Mouse (Mus musculus) layer of hippocampus, postnatal 25 days (tissue): ENCODE results near the gene Fyn. TPM values are rescaled to one million over a fixed set of nuclear protein-coding genes. Genes with fewer than 3 reads are reported as not detected.

Source experiments
- DNase-seq, 2 experiments: peaks; one replicate each; pipeline ENCODE4 v3.0.0; 2022; ENCODE audit warnings: mixed read lengths in 2 of 2, low spot score in 1 of 2; ENCODE audit errors: extremely low spot score in 1 of 2
- total RNA-seq, 2 experiments: library from RNA; stranded (reverse); gene quantifications; 2 replicates each; pipeline ENCODE4 v1.2.3; 2021

The Fyn gene
- total RNA-seq, 2 experiments from 2014 or later = 166 to 174 TPM

GRCm38 (mm10) chr10:39592501-39592900 is 223.8 kb downstream of the Fyn start:
- DNase-seq = no peak

DNA sequence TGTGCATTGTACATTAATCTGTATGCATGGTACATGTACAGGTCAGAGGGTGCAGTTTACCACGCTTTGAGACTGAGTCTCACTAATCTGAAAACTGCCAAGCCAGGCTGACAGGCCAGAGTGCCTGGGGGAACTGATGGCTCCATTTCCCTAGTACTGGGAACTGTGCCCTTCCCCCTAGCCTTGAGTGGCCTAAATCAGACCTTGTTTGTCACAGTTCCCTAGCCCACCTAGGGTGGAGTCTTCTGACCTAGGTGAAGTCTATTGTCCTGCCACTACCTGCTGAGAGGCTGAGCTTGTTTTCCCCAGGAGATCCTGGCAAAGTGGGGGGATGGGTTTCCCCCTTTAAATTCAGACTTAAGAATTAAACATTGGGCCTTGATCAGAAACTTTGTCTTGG is 226.1 kb downstream of the Fyn start:
- DNase-seq = no peak

GRCm38 (mm10) chr10:39595862-39596261 is 227.2 kb downstream of the Fyn start:
- DNase-seq = no peak

DNA sequence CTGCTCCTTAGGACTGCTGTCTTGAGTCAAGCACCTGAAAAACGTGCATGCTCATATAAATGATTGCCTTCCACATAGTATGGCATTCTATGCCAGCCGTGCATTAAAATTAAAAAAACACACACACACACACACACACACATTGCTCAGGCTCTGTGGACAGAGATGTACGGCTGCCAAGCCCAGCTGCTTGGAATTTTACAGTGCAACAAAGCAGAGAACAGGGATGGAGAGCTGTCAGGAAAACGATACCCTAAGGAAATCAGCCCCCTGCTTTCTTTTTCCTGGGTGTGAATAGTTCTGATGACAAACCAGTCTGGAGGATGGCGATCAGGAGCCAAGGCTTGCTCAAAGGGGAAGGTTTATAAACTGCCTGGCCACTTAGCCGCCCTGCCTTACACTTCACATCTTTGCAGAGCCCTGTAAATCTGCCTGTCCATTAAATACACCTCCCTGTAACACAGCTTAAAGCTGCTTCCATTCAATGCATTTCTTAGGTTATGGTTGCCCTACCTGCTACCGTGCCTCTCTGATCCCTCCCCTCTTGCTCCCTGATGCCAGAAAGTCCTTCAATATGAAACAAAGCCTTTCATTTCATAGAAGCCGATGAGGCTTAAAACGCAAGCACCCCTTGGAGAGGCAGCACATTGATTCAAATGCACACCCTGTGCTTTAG is 228.6 kb downstream of the Fyn start:
- no peak for DNase-seq

- DNase-seq = no peak
Observed at GRCm38 (mm10) chr10:39597792-39598183, 229.1 kb downstream of the Fyn start.

DNA sequence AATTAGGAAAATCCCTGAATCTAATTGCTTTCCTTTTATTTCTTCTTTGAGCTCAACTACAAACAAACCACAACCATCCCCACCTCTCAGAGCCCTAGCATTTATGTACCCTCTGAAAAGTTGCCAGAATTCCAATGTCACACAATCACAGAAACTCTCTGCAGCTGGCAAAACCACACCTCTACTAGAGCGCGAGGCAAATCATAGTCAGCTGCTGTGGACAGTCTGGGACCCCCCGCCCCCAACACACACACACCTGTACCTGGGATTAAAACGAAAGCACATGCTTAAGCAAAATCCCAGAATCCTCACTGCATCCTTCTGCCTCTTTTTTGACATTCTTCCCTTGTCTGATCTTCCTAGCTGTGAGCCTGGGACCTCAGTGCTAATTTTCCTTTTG is 230.9 kb downstream of the Fyn start:
- DNase-seq = no peak

DNA sequence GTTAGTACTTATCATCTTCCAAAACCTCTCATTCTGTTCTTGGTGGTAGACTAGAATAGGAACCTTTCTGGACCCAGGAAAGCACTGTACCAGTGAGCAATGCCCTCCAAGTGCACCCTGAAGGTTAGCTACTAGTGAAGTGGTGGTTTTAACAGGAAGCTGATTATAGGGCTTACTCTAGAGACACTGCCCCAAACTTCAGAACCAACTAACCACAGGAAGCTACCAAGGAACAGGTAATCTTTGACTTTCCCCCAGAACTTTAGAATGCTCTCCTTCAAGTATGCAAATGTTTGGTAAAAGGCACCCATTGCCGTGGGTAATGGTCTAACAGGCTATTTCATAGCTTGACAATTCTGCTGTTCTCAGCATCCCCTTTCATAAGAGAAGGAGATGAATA is 231.5 kb downstream of the Fyn start:
- no peak for DNase-seq

DNA sequence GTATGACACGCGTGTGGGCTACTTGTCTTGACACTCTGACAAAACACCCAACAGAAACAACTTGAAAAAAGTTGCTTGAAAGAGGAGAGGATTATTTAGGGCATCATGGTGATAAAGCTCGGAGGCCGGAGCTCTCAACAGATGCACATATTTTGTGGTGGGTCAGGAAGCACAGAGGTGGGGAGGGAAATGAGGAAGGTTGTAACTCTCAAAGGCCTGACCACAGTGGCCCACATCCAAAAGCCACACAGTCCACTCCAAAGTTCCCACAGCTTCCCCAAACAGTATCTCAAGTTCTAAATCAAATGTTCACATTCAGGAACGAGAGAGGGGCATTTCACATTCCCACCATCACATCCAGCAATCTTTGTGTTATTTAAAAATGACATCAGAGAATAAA is 232.4 kb downstream of the Fyn start:
- no peak for DNase-seq

- DNase-seq = no peak
Observed at GRCm38 (mm10) chr10:39606434-39606833, 237.8 kb downstream of the Fyn start.

DNA sequence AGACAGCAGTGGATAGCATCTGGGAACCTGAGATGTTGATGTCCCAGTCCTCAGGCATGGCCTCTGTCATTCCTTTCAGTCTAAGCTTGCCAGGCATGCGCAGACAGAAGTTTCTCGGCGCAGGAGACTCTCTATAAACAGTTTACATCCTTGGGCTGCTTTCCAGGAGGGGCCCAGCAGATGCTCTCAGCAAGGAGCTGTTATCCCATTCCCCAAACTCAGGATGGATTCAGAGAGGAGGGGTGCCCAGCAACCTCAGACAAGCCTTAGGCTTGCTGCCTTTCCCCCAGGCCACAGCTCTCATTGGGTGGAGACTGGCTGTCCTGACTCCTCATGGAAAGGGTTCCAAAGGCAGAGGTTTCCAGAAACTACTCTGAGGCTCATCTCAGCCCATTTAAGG is 242.6 kb downstream of the Fyn start:
- DNase-seq = no peak

DNA sequence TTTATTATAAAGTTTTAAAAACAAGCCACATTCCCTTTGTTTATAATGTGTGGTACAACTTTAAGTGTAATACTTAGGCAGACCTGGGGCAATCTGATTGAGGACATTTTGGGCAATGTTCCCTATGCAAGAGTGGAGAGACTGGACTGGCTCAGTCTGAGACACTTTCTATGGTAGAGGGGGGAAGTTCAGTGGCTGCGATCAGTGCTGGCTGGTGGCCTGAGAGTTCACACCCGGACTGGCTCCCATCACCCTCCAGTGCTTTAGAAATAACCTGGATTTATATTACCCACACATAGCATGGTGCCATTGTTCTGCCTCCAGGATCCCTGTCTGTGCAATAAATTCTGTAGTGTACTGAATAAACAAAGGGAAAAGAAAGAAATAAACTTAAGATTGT is 243.5 kb downstream of the Fyn start:
- DNase-seq = no peak

DNA sequence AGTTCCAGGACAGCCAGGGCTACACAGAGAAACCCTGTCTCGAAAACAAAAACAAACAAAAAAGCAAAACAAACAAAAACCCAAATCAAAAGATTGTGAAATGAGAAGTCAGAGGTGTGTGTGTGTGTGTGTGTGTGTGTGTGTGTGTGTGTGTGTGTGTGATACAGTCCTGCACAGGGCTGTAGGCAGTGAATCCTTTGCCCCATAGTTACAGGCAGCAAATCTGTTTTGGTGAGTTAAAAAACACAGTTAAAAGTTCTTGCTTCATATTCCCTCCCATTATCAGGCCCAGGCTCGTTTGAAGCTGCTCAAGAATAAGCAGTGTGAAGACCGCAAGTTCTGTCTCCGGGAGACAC is 244.0 kb downstream of the Fyn start, which contains the start of gene Traf3ip2:
Traf3ip2 (plus strand) TSS at position 302 of the 356 bp plus-strand sequence.
- DNase-seq = no peak

DNA sequence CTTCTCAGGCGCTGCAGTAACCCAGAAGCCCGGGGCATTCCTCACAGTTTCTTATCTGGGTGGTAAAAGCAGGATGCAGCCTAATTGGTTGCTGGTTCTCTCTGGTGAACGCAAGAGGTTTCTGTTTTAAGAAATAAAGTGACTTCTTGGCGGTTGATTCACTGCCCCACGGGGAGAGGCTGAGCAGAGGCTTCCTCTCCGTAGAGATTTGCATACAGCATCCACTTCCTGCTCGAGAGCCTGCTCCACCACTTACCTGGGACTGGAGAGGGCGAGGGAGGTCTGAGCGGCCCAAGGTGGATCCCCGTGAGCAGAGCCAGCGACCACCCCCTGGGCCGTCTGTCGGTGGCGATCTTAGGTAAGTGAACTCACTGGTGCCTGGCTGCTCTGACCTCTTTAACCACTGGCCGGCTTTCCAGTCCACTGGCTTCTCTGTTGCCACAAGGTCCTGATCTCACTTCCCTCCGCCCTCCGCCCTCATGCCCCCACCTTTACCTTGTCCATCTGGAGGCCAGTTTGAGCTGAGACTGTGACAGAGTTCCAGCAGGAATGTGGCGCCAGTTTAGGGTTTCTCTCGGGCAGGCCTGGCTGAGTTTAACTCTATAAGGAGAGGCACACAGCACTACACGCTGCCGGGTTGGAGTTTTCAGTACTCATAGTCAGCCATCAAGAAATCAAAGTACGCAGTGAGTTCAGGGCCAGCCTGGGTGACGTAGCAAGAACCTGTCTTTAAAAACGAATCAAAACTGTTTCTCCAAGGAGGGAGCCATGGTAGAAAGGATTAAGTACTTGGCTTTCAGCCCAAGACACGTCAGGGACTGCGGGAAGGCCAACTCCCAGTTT is 244.6 kb downstream of the Fyn start:
- DNase-seq = no peak

DNA sequence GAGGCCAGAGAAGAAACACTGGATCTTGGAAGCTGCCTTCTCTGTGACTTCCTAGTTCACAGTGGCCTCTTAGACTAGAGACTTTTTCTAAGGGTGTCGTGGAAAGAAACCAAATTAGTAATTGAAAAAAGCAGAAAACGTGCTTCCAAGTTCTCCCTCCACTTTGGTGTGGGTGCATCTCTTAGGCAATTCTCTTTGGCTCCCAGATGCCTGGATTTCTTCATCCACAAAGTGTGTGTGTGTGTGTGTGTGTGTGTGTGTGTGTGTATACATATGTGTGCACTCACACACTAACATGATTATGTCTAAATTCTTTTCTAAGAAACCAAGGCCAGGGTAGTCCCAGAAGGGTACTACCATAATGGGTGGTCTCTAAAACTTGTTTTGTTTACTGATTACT is 245.3 kb downstream of the Fyn start:
- no peak for DNase-seq

GRCm38 (mm10) chr10:39614676-39615075 is 246.0 kb downstream of the Fyn start:
- DNase-seq = no peak

Other genes with a start within 250 kb of the Fyn start
- gene Fam229b, start 234.9 kb upstream of the Fyn start, total RNA-seq = 10 to 100 TPM; 11.6 to 13.5 TPM
- 1 to 10 TPM; 2.1 to 2.2 TPM for gene Tube1, start 234.9 kb upstream of the Fyn start, total RNA-seq
- gene Ccn6, start 205.1 kb upstream of the Fyn start, total RNA-seq = under 1 TPM in 1 of 2 experiments, not detected in 1; 0.37 TPM
- gene Traf3ip2, start 244.1 kb downstream of the Fyn start, total RNA-seq = 1 to 10 TPM; 1.9 to 2.0 TPM